Mouse (Mus musculus) cerebellum, adult 2 months (tissue): Measurements from ENCODE around the gene Rnaset2a. TPM values are rescaled to one million over a fixed set of nuclear protein-coding genes. Genes with fewer than 3 reads are reported as not detected.
"Not testable (repeated sequence)": the region's sequence is repeated elsewhere in the genome, so short reads cannot be mapped to it uniquely, and the experiment has no call there.

ENCODE experiments used
- DNase-seq, 2 experiments: peaks; one replicate each; pipeline ENCODE4 v3.0.0; 2021
- H3K27ac ChIP-seq: fragments of 200-500 bp; 2 replicates; pipeline ENCODE4 v1.5.1; 2012; ENCODE audit warnings: low read length, control low read depth, inconsistent platforms; ENCODE audit not compliant: insufficient read depth
- H3K27me3 ChIP-seq: fragments of 200-500 bp; 2 replicates; pipeline ENCODE4 v1.6.1; 2012; ENCODE audit warnings: inconsistent platforms, mild to moderate bottlenecking, low read length, moderate library complexity; ENCODE audit not compliant: control insufficient read depth, insufficient read depth
- H3K4me1 ChIP-seq: fragments of 200-500 bp; 2 replicates; pipeline ENCODE4 v1.6.1; 2011; ENCODE audit warnings: low read length; ENCODE audit not compliant: control insufficient read depth, insufficient read depth
- H3K4me3 ChIP-seq: fragments of 200-500 bp; replicated peaks from 2 replicates; pipeline ENCODE3; 2011; ENCODE audit warnings: mild to moderate bottlenecking, low read depth, low read length, control low read depth; ENCODE audit not compliant: insufficient read depth
- WGBS: fragments of 180-500 bp; shearing (Covaris S2); methylation state at CpG from one replicate; pipeline ENCODE4 v1.1.7; 2018; 5-methylcytosine and 5-hydroxymethylcytosine counted together
- polyA plus RNA-seq: library from polyadenylated mRNA; depleted of rRNA; stranded (reverse); fragments of >200 nt; gene quantifications from 2 replicates; pipeline ENCODE4 v1.2.3, GENCODE M21; 2012; rRNA removed

Rnaset2a gene
- polyA plus RNA-seq, 1 experiment: 11.3 TPM

- H3K27ac ChIP-seq: not testable (repeated sequence)
- 46% methylated on average over 4 of the region's 5 CpGs for WGBS
Measured at GRCm38 (mm10) chr17:8096199-8096598, 51.7 kb downstream of the Rnaset2a start.

GRCm38 (mm10) chr17:8095653-8096052 lies 52.2 kb downstream of the Rnaset2a start:
- not testable (repeated sequence) for H3K4me3 ChIP-seq, H3K27me3 ChIP-seq, H3K4me1 ChIP-seq, H3K27ac ChIP-seq, DNase-seq
- WGBS: 42% methylated on average over 3 of the region's 5 CpGs

More at GRCm38 (mm10) chr17:8096199-8096598, 51.7 kb downstream of the Rnaset2a start:
- H3K27me3 ChIP-seq, DNase-seq, H3K4me3 ChIP-seq, H3K4me1 ChIP-seq: not testable (repeated sequence)

DNA sequence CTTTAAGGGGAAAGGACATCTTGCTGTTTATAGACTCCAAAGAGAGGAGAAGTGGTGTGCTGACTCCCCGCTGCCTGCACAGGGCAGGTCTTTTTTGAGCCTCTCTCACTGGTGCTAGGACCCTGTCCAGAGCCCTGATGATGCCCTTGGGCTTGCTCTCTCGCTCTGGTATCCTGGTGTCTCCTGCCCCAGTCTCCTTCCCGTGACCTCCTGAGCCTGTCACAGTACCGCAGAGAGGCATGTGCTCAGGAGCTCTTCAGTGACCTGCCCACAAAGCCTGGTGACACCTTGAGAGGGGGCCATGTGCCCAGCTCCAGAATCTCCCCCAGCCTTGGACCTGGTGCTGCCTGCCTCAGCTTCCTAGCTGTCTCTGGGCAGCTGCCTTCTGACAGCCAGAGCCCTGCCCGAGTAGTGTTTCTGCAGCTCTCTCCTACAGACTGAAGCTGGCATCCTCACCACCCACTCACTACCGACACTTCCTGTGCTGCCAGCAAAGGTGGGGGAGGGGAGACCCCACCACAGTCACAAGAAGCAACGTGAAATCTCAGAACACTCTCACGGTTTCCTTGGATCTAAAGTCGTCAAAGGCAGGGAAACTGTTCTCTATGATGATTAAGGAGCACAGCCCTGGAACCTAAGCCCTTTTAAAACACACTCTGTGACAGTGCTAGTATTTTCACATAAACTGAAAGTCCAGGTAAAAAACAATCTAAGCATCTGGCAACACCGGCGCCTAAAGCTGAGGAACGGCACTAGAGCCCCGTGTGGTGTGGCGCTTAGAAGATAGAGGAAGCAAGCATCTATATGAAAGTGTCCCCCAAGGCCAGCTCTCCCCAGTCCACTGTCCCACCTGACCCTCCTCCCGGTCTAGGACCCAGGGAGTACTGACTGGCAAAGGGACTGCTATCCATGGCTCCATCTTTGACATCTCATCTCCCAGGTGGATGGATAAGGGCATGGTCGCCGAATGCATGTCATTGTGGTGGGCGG lies 55.1 kb downstream of the Rnaset2a start:
- H3K27me3 ChIP-seq, H3K27ac ChIP-seq, H3K4me3 ChIP-seq, H3K4me1 ChIP-seq, DNase-seq: not testable (repeated sequence)
- WGBS: 76% methylated on average over 4 of the region's 18 CpGs

GRCm38 (mm10) chr17:8091320-8091719 lies 56.6 kb downstream of the Rnaset2a start:
- DNase-seq, H3K4me3 ChIP-seq, H3K27me3 ChIP-seq, H3K4me1 ChIP-seq, H3K27ac ChIP-seq: not testable (repeated sequence)
- 89% methylated on average over 14 of the region's 14 CpGs for WGBS

DNA sequence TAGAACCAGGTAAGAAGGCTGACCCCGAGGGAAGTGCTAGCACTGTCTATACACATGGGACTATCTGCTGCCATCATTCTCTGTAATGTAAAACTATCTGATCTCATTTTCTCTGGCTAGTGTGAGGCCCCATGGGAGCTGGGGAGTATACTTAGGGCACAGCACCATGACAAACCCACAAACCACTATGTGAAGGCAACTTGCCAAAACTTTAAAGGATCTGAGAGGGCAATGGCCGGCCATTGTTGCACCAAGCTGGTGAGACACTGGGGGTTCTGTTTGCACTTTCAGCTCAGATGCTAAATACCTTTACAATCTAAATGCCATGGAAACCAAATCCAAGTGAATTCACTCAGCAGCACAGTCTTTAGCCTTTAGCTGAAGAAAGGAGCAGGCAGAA lies 78.0 kb downstream of the Rnaset2a start:
- not testable (repeated sequence) for H3K4me3 ChIP-seq, H3K27ac ChIP-seq, DNase-seq, H3K4me1 ChIP-seq, H3K27me3 ChIP-seq
- WGBS: 74% methylated on average over 2 of the region's 2 CpGs

Other genes starting within 250 kb of the Rnaset2a start
- 0.25 and 0.39 TPM in 2 replicates for gene Tagap, start 222.1 kb downstream of the Rnaset2a start, polyA plus RNA-seq
- gene Rsph3a, start 202.5 kb downstream of the Rnaset2a start, polyA plus RNA-seq: 33.6 and 41.6 TPM in 2 replicates
- 0.89 and 1.7 TPM in 2 replicates for gene Gm49673, start 309 bp downstream of the Rnaset2a start, polyA plus RNA-seq
- 19.3 and 20.5 TPM in 2 replicates for gene Fgfr1op, start 17.4 kb upstream of the Rnaset2a start, polyA plus RNA-seq
- not detected in 2 replicates for gene Ccr6, start 87.9 kb upstream of the Rnaset2a start, polyA plus RNA-seq
- gene Mpc1, start 134.8 kb upstream of the Rnaset2a start, polyA plus RNA-seq: 524 and 528 TPM in 2 replicates
- gene Sft2d1, start 163.0 kb upstream of the Rnaset2a start, polyA plus RNA-seq: 116 and 118 TPM in 2 replicates
- 57.9 and 78.1 TPM in 2 replicates for gene Prr18, start 189.4 kb upstream of the Rnaset2a start, polyA plus RNA-seq
- gene T2, start 207.9 kb upstream of the Rnaset2a start, polyA plus RNA-seq: 0.80 and 1.0 TPM in 2 replicates